Mouse (Mus musculus) heart, postnatal 0 days (tissue): Measurements from ENCODE around the gene Sema7a.

Experiments used
- CTCF ChIP-seq: IDR thresholded peaks from 2 replicates; pipeline ENCODE4 v1.5.1; 2016; ENCODE audit warnings: antibody characterized with exemption, control low read depth, low read depth
- EP300 ChIP-seq: IDR thresholded peaks from 2 replicates; pipeline ENCODE4 v1.6.1; 2016; ENCODE audit warnings: antibody characterized with exemption, low read depth

GRCm38 (mm10) chr9:57949879-57950278, 10.0 kb downstream of the Sema7a start:
- TF ChIP-seq CTCF (no peak), EP300 (no peak)
